Mouse (Mus musculus): Measurements from ENCODE around the gene Mrps7.
A peak's percentile ranks its signal among the peaks of the same experiment; 100 is the strongest.
"Not testable (repeated sequence)": the region's sequence is repeated elsewhere in the genome, so short reads cannot be mapped to it uniquely, and the experiment has no call there.

The Mrps7 gene

DNA sequence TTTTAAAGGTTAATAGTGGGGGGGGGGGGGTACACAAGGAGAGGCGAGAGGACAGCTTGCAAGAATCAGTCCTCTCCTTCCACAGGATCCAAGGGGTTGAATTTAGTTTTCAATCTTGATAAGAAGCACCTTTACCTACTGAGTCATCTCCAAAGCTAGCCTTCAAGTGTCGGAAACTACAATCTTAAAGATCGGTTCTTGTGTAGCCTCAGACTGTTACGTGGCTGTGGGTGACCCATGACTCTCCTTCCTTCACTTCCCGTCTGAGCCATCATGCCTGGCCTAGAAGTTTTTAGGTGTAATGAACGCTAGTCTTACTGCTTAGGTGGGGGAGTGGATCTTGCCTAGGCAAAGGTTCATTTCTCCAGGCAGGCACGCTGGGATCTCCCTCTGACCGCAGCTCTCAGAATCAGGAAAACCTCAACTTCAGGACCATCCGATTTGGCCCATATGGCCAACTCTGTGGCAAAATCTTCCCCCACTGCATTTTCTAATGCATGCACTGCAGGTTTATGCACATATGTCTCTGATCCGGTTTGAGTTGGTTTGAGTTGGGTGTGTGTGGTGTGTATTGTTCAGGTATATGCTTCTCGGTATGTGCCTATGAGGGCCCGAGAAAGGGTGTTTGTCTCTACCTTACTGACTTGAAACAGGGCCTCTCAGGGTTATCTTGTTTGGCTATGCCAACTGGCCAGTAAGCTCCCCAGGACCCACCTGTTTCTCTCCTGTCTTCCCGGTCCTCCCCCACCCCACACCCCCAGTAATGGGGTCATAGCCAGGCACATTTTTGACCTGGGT, 26.2 kb downstream of the Mrps7 start:
- no peak for DNase-seq

DNA sequence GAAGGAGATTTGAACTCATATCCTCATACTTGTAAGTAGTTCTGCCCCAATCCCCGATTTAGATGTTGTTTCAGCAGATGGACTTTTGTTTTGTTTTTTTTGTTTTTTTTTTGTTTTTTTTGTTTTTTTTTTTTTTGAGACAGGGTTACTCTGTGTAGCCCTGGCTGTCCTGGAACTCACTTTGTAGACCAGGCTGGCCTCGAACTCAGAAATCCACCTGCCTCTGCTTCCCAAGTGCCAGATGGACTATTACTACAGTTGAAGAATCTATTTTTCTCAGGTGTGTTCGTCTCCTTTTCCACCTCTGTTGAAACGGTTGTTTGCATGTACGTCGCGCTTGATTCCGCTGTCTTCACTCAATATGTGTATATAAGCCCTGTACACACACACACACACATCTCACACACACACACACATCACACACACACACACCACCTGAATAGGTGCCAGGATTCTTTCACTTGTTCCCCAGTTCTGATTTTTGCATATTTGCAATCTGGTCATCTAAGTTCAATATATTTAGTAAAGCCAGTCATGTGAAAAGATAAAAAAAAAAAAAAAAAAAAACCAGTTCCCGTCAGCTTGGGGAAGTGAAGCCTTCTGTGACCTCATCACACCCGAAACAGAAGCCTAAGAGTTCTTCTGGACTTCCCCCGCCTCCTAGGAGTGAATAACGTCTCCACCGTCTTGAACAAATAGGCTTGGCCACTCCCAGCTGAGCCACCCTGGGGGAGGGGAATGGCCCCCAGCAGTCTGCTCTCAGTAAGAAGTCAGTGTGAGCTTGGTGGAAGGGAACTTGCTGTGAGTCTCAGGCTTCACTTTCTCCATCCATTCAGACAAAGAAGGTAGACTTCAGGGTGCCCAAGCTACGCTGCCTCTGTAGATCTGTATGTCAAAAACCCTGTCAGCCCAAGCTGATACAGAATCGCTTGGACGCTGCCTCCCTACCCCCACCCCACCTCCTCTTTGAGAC, 27.1 kb downstream of the Mrps7 start:
- no peak for DNase-seq

DNA sequence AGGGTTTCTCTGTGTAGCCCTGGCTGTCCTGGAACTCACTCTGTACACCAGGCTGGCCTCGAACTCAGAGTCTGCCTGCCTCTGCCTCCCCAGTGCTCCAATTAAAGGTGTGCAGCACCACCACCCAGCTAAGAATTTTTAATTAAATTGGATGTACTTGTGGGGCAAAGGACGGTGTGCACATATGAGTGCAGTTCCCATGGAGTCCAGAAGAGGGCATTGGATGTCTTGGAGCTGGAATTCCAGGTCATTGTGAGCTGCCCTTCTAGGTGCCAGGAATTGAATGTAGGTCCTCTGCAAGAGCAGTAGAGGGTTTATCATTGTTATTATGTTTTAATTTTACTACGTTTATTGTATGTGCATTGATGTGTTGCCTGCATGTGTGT, 27.8 kb downstream of the Mrps7 start:
- DNase-seq: peak; percentile 64 to 72

DNA sequence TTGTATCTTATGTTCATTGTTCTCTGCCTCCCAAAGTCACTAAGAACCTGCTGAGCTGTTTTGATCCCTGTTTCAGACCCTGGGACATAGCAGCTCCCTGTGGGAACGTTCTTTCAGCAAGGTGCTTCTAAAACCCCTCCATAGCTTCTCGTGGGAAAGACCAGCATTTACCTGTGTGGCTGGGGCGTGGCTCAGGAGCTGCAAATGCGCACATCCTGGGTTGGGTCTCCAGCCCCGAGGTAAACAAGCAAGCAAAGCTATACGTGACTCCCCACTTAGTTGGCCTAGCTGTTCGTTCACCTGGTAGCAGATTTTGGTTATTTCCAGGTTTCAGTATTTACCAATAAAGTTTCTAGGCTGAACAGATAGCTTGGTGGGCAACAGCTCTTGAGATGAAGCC, 28.5 kb downstream of the Mrps7 start:
- no peak for DNase-seq

DNA sequence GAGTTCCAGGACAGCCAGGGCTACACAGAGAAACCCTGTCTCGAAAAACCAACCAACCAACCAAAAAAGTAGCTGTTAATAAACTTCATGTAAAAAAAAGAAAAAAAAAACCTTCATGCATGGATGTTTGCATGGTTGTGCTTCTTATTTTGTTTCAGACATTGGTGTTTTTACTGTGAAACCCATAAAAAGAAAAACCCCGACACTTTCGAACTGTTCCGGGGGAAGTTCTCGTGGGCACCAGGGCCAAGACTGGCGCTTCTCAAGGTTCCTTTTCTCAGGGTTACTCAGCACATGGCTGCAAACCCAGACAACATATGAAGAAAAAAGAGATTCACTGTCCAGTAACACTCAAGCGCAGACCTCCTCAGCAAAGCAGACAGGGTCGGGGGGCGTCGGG, 29.1 kb downstream of the Mrps7 start:
- no peak for DNase-seq

DNA sequence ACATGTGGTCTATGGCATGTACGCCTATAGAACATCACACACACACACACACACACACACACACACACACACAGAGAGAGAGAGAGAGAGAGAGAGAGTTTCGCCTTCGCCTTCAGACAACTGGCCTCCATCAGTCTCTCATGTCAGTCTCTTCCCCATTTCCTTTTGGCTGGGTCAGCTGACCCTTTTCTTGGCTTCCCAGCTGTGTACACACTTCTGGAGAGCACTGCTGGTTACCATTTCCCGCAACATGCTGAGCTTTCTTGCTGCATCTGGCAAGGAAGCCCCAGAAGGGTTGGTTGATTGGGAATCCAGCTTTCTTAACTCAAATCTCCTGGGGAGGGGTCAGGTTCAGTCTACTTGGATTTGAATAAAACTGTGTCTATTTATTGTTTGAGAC, 30.4 kb downstream of the Mrps7 start:
- DNase-seq: no peak

DNA sequence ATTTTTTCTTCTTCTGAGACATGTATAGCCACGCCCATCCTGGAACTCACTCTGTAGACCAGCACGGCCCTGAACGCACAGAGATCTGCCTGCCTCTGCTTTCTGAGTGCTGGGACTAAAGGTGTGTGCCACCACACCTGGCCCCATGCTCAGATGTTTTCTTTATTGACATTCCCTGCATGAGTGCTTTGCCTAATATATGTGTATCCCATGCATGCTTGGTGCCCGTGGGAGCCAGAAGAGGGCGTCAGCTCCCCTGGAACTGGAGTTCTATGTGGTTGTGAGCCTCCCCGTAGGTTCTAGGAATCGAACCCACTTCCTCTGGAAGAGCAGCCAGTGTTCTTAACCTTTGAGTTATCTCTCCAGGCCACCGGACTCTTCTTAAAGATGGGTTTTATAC, 31.3 kb downstream of the Mrps7 start:
- no peak for DNase-seq

DNA sequence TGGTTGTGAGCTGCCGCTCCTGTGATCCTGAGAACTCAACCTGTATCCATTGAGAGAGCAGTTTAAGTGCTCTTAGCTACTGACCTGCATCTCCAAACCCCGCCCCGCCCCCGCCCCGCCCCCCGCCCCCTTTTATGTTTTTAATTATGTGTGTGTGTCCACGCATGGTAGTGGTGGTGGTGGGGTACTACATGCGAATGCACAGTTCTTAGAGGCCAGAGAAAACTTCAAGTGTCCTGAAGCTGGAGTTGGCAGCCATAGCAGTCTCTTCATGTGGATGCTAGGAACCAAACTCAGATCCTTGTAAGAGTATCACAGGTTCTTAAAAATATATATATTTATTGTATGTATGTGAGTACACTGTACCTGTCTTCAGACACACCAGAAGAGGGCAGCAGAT, 31.8 kb downstream of the Mrps7 start:
- no peak for DNase-seq

DNA sequence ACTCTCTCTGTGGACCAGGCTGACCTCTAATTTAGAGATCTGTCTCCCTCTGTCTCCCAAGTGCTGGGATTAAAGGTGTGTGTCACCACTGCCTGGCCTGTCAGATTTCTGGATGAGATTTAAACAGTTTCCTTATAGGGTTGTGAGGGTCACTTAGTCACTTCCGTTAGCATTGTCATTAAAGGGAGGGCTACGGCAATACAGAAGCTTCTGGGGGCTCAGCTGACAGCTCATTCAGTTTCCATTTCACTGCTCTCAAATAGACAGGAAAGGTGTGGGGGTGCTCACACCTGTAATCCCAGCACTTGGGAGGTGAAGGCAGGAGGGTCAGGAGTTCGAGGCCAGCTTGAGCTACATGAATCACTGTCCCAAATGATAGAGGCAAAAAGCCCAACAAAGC, 33.2 kb downstream of the Mrps7 start:
- DNase-seq: no peak

DNA sequence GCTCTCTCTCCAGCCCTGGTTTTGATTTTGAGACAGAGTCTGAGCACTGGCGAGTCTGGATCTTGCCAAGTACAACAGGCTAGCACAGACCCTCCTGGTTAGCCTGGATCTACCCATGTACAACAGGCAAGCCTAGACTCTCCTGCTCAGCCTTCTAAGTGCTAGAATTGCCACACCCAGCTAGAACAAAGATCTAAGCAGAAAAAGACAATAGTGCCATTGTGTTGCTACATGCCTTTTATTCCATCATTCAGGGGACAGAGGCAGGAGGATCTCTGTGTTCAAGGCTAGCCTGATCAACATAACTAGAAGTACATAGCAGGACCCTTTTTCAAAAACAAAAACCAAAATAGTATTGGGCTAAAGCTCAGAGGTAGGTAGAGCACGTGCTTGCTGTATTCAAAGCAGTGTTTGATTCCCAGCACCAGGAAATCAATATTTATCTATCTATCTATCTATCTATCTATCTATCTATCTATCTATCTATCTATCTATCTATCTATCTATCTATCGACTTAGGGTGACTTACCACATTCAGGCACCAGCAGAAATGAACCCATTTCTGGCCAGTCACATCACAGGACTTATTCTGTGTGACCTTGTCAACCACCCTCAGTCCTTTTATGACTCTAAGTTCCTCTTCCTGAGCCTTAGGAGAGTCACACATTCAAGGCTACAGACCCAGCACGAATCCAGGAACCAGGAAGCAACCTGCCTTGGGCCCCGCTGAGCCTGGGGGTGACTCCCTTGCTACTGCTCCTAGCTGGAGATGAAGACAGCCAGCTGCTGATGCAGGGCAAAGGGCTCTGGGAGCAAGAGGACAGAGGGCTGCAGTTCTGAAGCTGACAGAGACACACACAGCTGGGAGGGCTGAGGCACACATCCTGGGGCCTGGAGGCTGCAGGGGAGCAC, 35.0 kb downstream of the Mrps7 start:
- no peak for DNase-seq

DNA sequence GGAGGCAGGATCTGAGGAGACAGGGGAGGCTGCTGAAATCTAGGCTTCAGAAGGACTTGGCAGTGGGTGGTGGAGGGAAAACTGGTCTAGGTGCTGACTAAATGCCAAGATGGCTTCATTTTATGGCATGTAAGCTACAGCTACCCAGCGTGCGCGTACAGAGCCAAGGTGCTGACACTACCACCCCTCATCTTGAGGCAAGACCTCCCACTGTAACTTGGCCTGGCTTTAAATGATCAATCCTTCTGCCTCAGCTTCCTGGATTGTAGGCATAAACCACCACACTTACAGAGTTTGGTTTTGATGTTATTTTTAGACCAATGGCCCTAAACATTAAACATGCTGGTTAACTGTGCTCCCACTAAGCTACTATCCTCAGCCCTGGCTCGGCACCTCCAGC, 35.8 kb downstream of the Mrps7 start:
- DNase-seq: no peak

DNA sequence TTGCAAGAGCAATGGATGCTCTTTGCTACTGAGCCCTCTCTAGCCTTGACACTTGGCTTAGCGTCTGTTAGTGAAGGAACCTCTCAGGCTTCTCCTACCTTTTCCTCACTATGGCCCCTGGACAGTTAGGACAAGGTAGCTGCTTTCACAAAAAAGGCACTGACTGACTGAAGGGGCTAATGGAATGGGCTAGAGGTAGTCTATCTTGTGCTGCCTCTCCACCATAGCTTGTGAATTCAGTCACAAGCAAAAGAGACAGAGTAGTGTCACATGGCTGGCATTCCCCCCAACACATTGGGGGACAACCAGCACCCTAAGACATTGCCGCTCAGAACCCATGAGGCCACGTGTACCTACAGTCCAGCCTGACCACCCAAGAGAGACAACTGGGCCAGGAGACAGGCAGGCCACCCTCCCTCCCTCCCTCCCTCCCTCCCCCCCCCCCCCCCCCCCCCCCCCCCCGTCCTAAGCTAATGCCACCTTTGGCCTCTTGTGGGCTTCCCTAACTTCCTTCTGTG, 36.6 kb downstream of the Mrps7 start:
- no peak for DNase-seq

DNA sequence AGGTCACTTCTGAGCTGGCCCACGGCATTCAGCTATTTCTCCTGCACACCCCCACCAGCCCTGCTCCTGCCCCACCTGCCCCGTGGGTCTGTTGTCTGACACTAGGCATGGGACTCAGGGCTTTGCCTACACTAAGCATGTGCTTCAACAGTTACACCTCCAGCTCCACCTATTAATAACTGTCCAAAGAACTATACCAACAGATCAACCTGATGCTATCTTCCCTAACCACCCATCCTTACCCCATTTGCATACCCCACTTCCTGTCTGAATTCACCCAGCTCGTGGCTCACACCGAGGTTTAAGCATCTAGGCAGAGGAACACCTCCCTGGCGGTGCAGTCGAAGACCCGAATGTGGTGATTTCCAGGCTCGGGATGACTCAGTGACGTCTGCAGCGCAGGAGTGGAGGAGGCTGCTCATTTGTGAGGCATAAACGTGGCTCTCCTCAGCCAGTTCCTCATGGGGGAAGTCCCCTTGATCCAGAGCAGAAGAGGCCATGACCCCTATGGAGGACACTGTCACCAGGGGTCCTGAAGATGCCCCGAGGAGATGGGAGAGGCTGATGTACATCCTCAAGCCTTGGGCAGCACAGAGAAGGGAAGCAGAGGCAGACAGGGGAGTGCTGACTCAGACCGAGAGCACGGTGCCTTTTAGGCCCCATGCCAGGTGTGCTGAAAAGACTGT, 37.4 kb downstream of the Mrps7 start:
- no peak for DNase-seq

DNA sequence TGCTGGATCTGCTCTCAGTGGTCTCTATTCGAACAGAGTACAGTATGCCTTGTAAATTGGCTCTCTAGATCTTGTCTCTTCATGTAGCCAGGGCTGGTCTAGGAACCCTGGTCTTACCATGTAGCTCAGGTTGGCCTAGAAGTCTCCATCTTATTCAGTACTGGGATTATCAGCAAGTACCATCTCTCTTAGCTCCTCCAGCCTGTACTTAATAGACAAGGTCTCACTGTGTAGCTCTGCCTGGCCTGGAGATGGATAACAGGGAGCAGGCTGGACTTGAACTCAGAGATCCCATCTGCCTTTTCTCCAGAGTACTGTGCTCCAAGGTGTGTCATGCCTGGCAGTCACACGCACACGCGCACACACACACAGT, 37.9 kb downstream of the Mrps7 start:
- no peak for DNase-seq

DNA sequence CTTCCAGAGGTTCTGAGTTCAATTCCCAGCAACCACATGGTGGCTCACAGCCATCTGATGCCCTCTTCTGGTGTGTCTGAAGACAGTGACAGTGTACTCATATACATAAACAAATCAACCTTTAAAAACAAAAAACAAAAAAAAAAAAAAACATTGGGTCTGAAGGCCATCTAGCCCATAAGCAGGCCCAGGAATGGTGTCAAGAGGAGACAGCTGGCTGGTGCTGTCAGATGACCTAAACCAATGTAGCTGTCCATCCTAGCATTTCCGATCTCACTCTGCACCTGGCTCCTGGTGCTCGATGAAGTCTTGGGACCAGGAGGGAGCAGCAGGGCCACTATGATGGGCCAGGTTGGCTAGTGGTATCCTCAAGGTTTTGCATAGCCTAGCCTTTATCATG, 39.0 kb downstream of the Mrps7 start:
- no peak for DNase-seq

DNA sequence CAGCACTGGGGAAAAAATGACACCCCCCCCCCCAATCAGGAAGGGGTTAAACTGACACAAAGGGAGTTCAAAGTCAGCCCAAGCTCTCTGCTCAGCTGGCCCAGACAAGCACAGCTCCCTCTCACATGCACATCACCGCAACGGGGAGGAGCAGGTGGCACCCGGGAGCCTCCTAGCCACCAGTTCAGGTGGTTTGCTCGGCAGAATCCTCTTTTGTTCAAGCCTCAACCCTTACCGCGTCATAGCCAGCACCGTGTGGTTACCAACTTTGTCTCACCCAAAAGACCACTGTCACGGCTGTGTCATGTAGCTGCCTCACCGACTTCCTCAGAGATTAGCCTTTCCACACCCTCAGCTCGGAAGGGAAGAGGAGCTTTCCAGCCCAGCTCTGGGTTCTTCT, 39.5 kb downstream of the Mrps7 start:
- no peak for DNase-seq

DNA sequence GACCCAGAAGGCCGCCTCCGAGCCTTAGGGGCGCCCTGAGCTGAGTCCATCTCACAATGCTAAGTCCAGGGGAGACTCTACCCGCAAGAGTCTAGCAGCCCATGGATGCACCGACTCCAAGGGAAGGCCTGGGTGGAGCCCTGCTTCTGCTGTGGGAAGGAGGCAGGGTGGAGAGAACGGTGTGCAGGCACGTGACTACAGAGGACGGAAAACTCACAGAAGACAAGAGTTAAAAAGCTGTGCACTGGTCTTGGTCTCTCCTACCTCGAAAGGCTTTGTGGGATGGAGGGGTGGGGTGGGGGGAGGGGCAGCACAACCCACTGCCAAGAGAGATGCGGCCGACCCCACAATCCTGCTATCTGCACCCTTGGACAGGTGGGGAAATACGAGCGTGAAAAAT, 40.6 kb downstream of the Mrps7 start:
- DNase-seq: no peak

DNA sequence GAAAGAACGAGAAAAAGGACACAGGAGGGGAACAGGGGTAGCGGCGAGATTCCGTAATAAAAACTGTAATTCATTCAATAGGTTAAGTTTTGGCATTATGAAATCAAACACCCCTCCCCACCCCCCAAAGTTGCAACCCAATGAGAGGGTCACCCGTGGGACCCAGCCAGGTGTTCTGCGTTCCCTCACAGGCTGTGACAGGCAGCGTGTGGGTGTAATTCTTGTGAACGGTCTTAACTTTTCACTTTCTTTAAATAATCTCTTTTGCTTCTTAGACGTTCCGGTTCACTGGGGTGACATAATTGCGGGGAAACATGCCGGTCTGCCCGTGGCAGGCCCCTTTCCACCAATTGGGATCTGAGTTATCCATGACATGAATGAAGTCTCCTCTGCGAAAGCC, 41.8 kb downstream of the Mrps7 start:
- DNase-seq: not testable (repeated sequence)

DNA sequence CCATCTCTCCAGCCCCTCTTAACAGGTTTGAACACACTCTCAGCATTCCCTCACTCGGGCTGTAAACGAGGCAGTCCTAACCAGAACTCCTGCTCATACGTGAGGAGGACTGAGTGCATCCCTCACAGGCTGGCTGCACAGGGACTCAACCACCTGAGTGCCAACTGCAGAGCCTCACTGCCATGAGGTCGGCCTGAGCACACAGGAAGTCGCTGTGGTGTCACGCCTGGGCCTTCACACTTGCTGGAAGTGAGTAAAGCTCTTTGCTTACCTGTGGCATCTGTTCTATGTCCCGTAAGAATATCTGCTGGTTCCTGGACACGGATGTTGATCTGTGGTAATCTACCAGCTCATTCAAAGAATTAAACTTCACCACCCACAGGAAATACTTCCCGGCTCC, 42.7 kb downstream of the Mrps7 start:
- no peak for DNase-seq

DNA sequence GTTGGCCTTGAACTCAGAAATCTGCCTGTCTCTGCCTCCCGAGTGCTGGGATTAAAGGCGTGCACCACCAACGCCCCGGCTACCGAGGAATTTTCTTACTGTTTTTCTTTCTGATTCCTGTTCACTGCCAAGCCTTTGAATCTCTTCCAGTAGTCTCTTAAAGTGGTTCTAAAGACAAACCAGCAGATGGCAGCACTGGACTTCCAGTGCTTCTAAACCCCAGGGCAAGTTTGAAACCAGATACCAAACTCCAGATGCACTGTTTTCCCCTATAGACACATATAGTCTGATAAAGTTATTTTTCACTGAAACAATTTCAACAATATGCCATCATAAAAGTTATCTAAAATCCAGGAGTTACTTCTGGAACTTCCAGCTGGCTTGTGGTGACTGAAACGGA, 43.7 kb downstream of the Mrps7 start:
- DNase-seq: peak; percentile 80 to 86

DNA sequence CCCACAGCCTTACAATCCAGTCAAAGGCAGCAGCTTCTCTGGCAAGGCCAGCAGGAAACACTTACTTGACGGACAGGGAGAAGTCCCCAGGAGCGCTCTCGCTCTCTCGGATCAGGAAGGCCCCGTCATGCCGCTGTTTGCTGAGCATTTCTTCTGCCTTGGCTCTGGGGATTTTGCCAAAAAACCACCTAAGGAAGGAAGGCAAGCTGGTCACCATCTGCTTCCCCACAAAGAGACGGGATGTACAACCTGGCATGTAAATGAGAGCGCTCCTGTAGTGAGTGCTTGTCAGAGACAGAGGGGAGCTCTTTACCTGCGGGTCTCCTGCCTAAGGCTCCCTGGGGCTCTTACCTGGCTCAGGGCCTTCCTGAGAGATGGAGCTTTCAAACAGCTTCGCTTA, 46.0 kb downstream of the Mrps7 start:
- peak; percentile 88 to 92 for DNase-seq

DNA sequence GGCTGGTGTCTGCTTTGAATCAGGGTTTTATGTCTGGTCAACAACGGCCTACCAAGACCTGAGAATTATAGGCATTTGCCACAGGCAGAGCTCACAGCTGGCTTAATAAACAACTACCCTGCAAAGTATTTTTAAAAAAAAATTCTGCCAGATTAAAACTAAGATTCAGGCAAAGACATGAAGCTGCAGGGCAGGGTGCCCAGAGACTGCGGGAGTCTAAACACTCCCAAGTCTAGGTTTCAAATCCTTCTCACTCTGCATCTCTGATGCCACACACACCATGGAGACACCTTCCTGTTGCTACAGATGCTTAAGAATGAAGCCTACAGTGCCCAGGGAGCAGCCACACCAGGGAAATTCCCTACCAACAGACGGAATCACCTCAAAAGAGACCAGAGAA, 48.0 kb downstream of the Mrps7 start:
- no peak for DNase-seq
